Mouse (Mus musculus): ENCODE results near the gene Tcf20. TPM values are rescaled to one million over a fixed set of nuclear protein-coding genes. Genes with fewer than 3 reads are reported as not detected.

The Tcf20 gene
- total RNA-seq, 2 experiments from 2014 or later: 24.8 to 27.8 TPM

- intact Hi-C loops (cut with DNase I): no loop called here
- DNase-seq: no peak
These were observed 25.1 kb downstream of the Tcf20 start for GRCm38 (mm10) chr15:82962536-82962935.

GRCm38 (mm10) chr15:82960786-82961561, 26.7 kb downstream of the Tcf20 start:
- DNase-seq: no peak
- intact Hi-C loops (cut with DNase I): no loop called here

GRCm38 (mm10) chr15:82959151-82959550, 28.5 kb downstream of the Tcf20 start:
- intact Hi-C loops (cut with DNase I): no loop called here
- no peak for DNase-seq

GRCm38 (mm10) chr15:82958253-82958701, 29.4 kb downstream of the Tcf20 start:
- intact Hi-C loops (cut with DNase I): no loop called here
- no peak for DNase-seq

DNA sequence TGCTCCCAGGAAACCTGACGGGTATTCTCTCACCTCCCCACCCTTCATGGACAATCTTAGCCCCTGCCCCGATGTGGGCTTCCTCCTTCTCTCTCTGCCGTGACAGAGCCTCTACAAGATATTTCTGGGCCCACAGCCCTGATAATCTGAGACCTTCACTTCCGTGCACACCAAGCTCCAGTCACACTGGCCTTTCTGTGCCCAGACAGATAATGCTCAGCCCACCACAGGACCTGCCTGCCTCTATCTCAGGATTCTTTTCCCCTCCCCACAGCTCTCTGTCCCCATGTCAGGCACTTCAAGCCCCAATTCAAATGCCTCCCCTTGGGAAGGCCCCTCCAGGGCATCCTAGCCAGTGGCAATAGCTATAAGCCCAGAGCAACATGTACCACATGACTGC, 31.0 kb downstream of the Tcf20 start:
- intact Hi-C loops (cut with DNase I): no loop called here
- DNase-seq: no peak

- no peak for DNase-seq
- intact Hi-C loops (cut with DNase I): no loop called here
These were observed 31.4 kb downstream of the Tcf20 start for GRCm38 (mm10) chr15:82956310-82956709.

- intact Hi-C loops (cut with DNase I): no loop called here
- DNase-seq: no peak
These were observed 32.4 kb downstream of the Tcf20 start for GRCm38 (mm10) chr15:82955286-82955685.

DNA sequence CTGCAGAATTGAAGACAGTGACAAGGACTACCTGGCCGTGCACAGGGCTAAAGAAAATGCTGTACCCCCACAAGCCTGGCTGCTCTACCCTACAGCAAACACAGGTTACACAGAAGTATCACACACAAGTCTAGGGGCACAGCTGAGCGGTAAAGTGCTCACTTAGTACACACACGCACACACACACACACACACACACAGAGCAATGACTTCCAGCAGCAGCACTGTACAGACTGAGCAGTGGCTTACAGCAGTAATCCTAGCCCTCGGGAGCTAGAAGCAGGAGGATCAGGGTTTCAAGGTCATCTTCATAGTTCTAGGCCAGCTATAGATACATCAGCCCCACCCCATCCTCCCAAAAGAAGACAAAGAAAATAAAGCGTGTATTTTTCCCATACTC, 33.6 kb downstream of the Tcf20 start:
- no peak for DNase-seq
- intact Hi-C loops (cut with DNase I): no loop called here

DNA sequence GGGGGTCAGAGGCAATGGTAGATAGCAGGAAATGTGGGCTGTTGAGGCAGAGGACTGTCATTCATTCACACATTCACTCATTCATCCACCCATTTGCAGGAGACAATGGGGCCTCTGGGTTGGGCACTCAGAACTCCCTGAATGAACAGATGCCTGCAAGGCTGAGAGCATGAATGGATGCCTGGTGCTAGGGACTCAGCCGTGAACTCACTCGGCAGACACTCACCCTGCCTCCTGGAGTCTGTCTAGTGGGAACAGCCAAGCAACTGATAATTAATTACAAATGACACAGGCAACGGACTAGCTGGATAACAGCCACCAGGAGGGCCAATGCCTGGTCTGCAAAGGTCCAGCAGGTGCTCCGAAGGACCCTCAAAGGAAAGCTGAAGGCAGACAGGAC, 34.6 kb downstream of the Tcf20 start:
- no peak for DNase-seq
- intact Hi-C loops (cut with DNase I): no loop called here

- intact Hi-C loops (cut with DNase I): no loop called here
- DNase-seq: no peak
These were observed 35.4 kb downstream of the Tcf20 start for GRCm38 (mm10) chr15:82952292-82952705.

DNA sequence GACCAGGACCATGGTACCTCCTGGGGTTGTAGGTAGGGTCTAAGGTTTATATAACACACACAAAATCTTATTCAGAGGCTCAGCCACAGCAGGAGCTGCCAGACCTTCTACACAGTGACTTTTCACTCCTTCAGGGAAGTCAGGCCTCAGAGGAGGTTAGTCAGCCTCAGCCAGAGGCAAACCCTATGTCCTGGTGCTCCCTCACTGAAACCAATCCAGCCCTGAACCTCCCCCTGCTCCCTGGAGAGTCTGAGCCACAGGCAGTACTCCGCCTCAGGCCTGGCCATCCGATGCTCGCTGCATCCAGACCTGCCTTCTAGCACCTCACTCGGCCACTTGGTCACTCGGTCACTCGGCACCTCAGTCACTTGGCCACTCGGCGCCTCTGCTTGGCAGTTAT, 37.4 kb downstream of the Tcf20 start:
- no peak for DNase-seq
- intact Hi-C loops (cut with DNase I): no loop called here

- intact Hi-C loops (cut with DNase I): no loop called here
These were observed 40.2 kb downstream of the Tcf20 start for GRCm38 (mm10) chr15:82947431-82947830.

DNA sequence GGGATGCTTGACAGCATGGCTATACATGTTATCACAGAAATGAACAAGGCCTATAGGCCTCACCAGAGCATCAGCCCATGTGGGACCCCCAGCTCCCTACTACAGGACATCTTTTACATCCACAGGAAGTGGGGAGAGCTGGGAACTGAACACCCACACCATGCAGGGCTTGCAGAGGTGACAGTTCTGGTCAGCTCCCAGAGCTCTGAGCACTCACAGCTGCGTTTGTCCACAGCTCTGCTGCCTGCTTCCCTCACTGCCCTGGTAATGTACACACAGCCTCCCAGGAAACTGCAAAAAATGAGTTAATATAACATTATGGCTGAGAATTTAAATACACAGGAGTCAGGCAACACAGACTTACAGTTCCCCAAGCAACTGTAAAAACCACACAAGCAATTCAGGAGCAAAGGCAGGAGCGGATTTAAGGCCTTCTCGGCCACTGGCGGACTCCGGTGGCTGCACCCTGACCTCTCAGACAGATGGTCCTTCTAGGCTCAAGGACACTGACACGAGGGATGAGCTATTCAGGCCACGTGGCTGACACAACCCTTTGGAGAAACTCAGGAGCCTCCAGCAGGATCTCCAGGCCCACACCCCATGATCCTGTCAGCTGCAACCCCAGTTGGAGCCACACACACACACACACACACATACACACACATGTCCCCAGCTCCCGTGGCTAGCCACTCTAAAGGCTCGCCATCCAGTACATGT, 43.0 kb downstream of the Tcf20 start:
- DNase-seq: no peak
- intact Hi-C loops (cut with DNase I): no loop called here

More at GRCm38 (mm10) chr15:82947431-82947830, 40.2 kb downstream of the Tcf20 start:
- no peak for DNase-seq

GRCm38 (mm10) chr15:82941733-82942132, 45.9 kb downstream of the Tcf20 start:
- no peak for DNase-seq
- intact Hi-C loops (cut with DNase I): no loop called here

DNA sequence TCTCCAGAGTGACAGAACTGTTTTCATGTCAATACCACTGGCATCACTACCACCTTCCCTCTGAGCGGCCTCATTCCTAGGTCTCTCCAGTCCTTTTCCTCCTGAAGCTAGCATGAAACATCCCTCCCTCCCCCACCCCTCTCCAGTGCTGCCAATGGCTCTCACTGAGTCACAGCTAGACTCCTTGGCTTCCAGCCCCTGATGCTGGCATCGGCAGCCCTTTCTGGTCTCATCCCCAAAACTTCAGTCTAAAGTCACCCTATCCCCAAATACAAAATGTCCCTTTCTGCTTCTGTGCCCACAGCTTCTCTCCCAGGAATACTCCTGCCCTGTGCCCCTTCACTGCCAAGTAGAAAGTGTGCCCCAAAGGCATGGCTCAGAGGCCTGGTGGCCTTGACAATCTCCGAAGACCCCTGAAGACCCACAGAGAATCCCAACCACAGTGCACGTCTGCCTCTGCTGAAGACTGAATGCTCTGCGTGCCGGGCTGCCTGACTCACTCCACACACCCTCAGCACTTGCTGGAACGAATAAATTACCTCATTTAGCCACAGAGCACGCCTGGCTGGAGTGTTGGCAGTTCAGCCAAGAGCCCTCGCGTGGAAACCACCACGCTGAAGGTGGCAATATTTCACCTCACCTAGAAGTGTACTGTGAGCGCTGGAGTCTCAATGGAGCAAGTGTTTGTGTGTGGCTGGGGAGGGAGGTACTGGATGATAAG, 47.0 kb downstream of the Tcf20 start:
- intact Hi-C loops (cut with DNase I): no loop called here
- no peak for DNase-seq

- intact Hi-C loops (cut with DNase I): no loop called here
- DNase-seq: no peak
These were observed 49.5 kb downstream of the Tcf20 start for GRCm38 (mm10) chr15:82938155-82938569.

DNA sequence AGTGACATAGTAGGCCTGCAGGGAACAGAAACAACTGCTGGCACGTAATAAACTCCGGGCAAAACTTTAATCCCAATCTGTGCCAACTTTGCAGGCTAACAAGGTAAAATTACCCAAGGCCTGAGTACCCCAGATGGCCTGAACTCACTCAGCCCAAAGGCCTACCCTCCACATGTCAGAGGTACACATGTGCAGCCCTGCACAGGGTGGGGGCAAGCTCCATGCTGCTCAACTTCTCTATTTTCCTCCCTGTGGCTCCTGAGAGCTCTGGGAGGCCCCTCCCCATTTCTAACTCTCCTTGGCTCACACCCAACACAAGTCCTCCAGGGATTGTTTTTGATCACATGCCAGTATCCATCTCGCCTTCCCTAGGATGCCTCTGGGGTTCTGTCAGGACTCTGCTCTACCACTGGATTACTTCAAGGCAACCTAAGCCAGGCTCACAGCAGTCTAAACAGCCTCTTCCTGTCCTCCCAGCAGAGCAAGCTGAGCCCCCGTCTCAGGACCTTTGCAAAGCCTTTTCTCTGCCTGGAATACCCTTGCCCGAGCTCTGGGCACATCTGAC, 50.2 kb downstream of the Tcf20 start:
- DNase-seq: no peak
- intact Hi-C loops (cut with DNase I): no loop called here

DNA sequence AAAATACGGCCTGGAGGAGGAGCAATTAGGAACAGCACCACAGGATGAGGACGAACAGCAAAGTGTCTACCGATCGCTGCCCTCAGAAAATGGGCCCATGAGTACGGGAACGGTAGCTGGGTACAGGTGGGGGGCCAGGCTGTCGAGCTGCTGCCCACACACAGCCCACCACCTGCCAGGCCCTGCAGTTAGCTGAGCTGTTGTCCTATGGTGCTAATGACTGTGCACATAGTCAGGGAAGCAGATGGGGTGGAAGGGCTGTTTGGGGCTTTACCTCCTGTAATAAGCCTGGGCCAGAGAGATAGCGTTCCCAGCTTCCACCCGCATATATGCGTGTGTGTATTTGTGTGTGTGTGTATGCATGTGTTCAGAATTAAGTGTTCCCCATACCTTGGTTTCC, 52.7 kb downstream of the Tcf20 start:
- no peak for DNase-seq
- intact Hi-C loops (cut with DNase I): no loop called here

GRCm38 (mm10) chr15:82932936-82933650, 54.6 kb downstream of the Tcf20 start:
- intact Hi-C loops (cut with DNase I): no loop called here
- no peak for DNase-seq

DNA sequence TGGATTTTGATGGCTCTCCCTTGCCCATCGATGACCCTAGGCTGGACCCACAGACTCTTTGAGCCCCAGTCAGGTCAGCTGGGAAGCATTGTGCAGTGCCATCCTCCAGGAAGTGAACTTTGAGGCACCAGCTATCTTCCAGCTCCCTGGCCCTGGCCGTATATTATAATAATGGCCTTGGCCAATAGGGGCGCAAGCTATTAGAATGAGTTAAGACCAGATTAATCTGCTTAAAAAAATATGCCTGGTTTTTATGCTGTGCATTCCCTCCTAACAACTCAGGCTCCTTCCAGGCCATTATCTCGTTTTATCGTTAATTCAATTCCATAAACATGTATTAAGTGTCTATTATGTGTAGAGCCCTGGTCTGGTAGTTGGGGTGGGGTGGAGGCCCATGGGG, 56.2 kb downstream of the Tcf20 start:
- no peak for DNase-seq
- intact Hi-C loops (cut with DNase I): no loop called here

Measured in gastrocnemius, postnatal 36 days (tissue).